Mouse (Mus musculus) layer of hippocampus, adult 8-10 months (tissue): ENCODE measurements at regions not wholly inside any gene's neighbourhood (a gene's known extent, or its start where the extent isn't known, plus 50 kb on each side); places are given as distances from the start of the nearest gene placed in this dataset.
"Not testable (repeated sequence)": the region's sequence is repeated elsewhere in the genome, so short reads cannot be mapped to it uniquely, and the experiment has no call there.

Source experiments
- DNase-seq, 2 experiments: peaks; one replicate each; pipeline ENCODE4 v3.0.0; 2022; ENCODE audit warnings: low spot score in 2 of 2

DNA sequence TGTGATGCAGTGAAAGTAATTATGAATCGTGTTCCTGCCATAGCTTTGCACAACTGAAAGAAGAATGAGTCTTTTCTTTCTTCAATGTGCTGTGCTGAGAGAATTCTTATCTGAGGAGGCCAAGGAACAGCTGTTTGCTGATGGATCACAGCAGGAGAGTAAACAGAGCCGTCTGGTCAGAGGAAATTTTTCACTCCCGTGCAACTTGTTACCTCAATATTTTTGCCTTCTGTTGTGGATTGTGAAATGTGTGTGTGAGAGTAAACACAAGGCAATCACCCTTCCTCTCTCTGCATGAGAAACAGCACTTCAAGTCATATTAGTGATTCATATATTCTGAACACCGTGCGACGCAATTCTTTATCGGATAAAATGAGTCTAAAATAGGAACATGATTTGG lies 171.9 kb downstream of the Epm2a start:
- no peak for DNase-seq

GRCm38 (mm10) chr10:11517122-11517521 lies 173.9 kb downstream of the Epm2a start:
- DNase-seq, result no peak

DNA sequence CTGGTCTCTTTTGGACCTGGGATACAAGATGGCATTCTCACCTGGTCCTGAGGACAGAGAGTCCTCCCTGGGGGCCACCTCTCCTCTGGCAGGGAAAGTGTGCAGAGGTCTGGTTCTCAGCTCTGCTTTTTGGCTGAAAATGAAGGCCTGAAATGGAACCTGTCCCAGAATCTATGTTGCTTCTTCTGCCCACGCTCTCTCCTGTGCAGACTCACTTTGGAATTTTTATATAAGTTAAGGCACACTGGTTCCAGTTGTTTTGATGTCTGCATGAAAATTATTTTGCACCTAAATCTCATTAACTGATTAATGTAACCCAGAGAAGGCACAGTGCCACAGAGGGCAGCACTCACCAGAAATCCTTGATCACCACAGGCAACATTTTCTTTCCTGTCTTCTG lies 188.1 kb downstream of the Epm2a start:
- DNase-seq, result no peak

DNA sequence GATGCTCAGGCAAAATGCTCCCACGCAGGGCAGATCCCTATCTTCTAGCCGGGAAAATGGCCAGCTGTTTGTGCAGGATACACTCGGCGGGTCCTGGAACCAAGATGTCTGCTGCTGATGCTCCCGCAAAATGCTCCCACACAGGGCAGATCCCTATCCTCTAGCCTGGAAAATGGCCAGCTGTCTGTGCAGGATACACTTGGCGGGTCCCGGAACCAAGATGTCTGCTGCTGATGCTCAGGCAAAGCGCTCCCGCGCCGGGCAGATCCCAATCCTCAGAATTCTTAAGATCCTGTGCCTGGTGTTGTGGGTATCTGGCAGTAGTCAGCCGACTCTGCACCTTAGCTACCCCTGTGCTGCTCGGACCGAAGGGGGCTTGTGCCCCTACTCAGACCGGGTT lies 212.2 kb downstream of the Epm2a start:
- not testable (repeated sequence) for DNase-seq

- peak; percentile 42 to 56 for DNase-seq
Measured at GRCm38 (mm10) chr10:11570523-11571055, 227.4 kb downstream of the Epm2a start.

GRCm38 (mm10) chr10:11608451-11608850 lies 265.2 kb downstream of the Epm2a start:
- DNase-seq, result no peak

- not testable (repeated sequence) for DNase-seq
Measured at GRCm38 (mm10) chr10:11609092-11609491, 265.9 kb downstream of the Epm2a start.

DNA sequence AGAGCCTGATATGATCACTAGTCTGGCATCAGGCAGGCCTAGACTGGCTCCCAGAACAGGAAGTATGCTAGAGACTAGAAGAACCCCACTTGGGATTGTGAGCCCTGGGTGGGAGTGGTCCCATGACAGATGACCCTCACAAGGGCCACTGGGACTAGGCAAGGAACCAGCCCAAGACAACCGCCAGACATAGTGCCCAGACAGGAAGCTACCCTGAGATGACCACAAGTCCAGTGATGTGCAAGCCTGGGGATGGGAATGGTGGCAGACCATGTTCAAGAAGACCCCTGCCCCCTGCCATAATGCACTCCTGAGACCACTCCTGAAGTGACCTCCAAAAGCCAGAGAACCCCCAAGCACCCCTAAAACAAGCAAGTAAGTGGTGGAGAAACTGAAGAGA lies 304.9 kb downstream of the Epm2a start:
- no peak for DNase-seq

GRCm38 (mm10) chr10:11660056-11660770 lies 317.0 kb downstream of the Epm2a start:
- DNase-seq, result peak; percentile 4 to 7

- peak; percentile 14 to 15 for DNase-seq
Measured at GRCm38 (mm10) chr10:11661660-11662250, 318.6 kb downstream of the Epm2a start.

GRCm38 (mm10) chr10:11709742-11710141 lies 366.5 kb downstream of the Epm2a start:
- DNase-seq, result no peak

DNA sequence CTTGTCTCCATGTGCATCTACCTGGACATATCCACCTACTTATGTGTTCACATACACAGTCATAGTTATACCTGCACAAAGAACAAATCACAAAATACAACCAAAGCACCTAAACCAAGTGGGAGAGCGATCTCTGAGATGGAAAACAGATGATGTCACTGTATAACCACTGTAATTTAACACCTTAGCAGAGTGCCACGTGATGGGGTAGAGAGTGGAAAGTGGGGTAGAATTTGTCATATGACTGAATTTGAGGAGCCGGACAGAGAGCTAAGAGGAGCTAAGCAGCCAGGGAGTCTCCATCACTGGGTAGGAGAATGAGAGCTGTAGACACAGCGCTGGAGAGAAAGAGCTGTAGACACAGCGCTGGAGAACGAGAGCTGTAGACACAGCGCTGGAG lies 381.6 kb downstream of the Epm2a start:
- no peak for DNase-seq

GRCm38 (mm10) chr10:11729536-11729935 lies 386.3 kb downstream of the Epm2a start:
- DNase-seq, result no peak

GRCm38 (mm10) chr10:11739574-11740368 lies 396.6 kb downstream of the Epm2a start:
- no peak for DNase-seq

GRCm38 (mm10) chr10:11745587-11745986 lies 402.4 kb downstream of the Epm2a start:
- no peak for DNase-seq

- DNase-seq, result no peak
Measured at GRCm38 (mm10) chr10:11746959-11747358, 403.8 kb downstream of the Epm2a start.

- DNase-seq, result no peak
Measured at GRCm38 (mm10) chr10:11755105-11755730, 412.0 kb downstream of the Epm2a start.

DNA sequence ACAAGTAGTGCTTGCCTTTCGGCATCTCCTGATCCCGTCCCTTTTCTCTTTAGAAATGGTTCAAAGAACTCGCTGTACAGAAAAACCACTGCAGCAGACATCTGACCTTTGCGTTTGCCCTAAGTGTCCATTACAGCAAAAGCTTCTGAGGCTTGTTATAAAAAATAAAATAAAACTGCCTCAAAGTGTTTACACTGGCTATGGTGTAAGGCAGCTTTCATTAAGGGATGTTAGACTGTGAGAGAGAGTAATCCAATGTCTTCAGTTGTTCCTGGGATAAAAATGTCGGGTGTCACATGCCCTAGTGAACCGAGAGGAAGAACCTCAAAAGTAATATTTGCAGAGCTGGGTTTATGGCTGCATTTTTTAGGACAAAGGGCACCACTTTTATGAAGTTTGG lies 434.7 kb downstream of the Epm2a start:
- no peak for DNase-seq

GRCm38 (mm10) chr10:11780302-11780701 lies 437.1 kb downstream of the Epm2a start:
- DNase-seq, result no peak

DNA sequence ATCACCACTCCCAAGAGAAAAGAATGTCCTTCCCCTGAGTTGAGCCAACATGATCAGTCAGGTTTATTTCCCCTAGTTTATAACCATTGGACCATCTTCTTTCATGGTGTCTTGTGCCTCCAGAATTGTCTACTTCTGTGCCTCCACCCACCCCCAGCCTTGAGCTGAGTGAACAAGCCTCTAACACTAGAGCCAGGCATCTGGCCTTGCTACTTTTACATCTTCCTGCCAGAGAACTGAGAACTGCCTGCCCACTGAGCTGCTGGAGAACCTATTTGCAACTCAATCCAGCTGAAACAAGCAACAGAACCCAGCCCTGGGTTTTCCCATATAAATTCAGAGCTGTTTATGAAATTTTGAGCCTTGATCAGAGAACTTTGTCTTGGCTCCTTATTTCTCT lies 444.0 kb downstream of the Epm2a start:
- DNase-seq, result no peak

- DNase-seq, result no peak
Measured at GRCm38 (mm10) chr10:11799510-11799909, 456.3 kb downstream of the Epm2a start.
